Mouse (Mus musculus) frontal cortex, adult 2 months (tissue): ENCODE results near the gene Ankrd13d. TPM values are rescaled to one million over a fixed set of nuclear protein-coding genes. Genes with fewer than 3 reads are reported as not detected.
A peak's percentile ranks its signal among the peaks of the same experiment; 100 is the strongest.

Experiments used
- DNase-seq, 2 experiments: peaks; one replicate each; pipeline ENCODE4 v3.0.0; 2022; ENCODE audit warnings: low spot score in 1 of 2; ENCODE audit errors: extremely low spot score in 1 of 2
- polyA plus RNA-seq: library from polyadenylated mRNA; depleted of rRNA; stranded (reverse); fragments of >200 nt; gene quantifications from 2 replicates; pipeline ENCODE4 v1.2.3, GENCODE M21; 2012; rRNA removed

Gene Ankrd13d
- polyA plus RNA-seq: 73.1 and 77.0 TPM in 2 replicates

GRCm38 (mm10) chr19:4282898-4283553 lies at the start of gene Ankrd13d:
Gene Ankrd13d (minus strand): TSS chr19:4283137.
- DNase-seq: peak; percentile 90 to 94

- DNase-seq: peak; percentile 21 to 67
Observed at GRCm38 (mm10) chr19:4332653-4333052, 49.7 kb upstream of the Ankrd13d start.

DNA sequence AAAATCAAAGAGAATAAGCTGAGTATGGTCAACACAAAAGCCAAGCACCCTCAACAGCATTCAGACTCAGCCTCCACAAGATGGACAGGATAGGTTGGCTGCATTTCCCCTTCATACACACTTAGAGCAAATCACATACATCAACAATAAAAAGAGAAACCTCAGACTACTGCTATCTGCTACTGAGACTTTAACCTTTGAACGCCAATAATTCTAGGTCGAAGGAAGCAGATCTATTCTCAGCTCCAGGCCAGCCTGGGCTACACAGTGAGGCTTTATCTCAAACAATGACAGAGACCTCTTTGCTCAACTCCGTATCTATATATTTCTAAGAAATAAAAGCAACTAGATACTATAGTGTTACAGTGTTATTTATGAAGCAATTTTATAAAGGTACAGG lies 48.3 kb upstream of the Ankrd13d start:
- no peak for DNase-seq

DNA sequence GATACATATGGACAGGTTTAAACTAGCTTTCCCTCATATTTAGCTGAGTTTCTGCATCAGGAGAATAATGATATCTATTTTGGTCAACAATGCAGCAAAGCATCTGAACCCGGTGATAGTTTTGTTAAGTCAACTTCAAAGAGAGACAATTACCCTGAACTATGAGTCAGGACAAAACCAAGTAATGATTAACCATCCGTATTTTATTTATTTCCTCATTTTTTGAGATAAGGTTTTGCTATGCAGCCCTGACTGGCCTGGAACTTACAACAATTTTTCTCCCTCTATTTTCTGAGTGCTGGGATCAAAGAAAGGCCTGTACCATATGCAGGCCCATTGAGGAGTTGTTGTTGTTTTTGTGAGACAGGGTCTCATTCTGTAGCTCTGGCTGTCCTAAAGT lies 47.7 kb upstream of the Ankrd13d start:
- DNase-seq: no peak

GRCm38 (mm10) chr19:4328737-4329304 lies 45.9 kb upstream of the Ankrd13d start:
- no peak for DNase-seq

DNA sequence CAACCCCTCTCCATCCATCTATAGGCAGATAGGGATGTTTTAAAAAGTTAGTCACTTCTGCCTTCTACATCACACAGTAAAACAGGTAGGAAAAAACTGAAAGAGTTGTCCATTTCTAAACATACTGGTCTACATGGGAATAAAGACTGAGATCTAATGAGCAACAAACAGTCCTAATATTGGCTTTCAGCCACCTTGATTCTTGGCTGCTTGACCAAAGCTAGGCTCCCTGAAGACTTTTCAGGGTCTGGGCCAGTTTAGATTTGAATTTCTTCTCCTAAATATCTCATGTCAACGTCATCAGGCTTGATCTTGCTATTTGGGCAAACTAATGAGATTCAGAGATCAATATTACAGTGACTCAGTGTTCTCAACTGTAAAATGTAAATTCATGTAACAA lies 43.9 kb upstream of the Ankrd13d start:
- no peak for DNase-seq

- DNase-seq: no peak
Observed at GRCm38 (mm10) chr19:4326106-4326505, 43.2 kb upstream of the Ankrd13d start.

DNA sequence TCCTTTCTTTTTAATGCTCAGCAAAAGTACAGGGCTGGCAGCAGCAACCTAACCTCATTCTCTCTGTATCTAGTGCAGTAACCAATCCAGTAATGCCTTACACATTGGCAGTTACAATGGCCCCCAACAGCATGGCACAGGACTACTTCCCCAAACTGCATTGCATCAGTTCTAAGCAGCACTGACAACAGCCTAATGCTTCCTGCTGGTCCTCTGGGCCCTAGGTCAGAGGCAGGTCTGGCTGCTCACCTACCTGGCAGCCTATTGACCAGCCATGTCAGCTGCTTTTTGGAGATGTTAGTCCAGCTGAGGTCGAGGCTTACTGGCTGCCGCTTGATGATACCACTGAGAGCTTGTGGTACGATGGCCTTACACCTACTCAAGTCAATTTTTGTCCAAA lies 39.2 kb upstream of the Ankrd13d start:
- DNase-seq: no peak

GRCm38 (mm10) chr19:4321622-4322021 lies 38.7 kb upstream of the Ankrd13d start:
- no peak for DNase-seq

DNA sequence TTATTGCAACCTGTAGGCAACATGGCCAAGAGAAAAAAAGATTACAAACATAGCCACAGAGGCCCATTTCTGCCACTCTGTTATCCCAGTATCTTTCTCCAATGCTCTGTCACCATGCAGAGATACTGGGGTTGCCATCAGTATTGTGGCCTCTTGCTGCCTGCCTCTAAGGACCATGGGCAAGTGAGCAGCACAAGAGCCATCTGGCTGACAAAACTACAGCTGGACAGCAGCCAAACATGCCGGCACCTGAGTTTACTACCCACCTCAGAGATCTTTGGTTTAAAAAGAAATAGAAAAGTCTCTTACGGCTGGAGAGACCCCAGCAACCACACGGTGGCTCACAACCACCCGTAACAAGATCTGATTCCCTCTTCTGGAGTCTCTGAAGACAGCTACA lies 36.3 kb upstream of the Ankrd13d start:
- DNase-seq: no peak

DNA sequence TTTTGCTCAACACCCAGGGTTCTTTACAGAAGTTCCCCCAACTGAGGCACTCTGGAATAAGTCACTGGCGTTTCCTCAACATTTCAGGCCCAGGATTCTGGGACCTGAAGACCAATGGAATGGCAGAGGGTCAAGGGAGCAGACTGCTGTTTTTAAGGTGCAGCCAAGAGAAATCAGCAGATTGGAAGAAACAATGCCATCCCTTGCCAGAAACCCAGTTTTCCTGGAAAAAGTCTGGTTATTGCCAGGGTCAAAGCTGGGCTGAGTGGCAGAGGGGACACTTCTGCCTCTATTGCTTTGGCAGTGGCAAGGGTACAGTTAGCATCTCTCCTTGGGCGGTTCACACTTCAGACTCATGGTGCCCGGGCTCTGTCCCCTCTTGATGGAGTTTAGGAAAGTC lies 34.2 kb upstream of the Ankrd13d start:
- DNase-seq: no peak

DNA sequence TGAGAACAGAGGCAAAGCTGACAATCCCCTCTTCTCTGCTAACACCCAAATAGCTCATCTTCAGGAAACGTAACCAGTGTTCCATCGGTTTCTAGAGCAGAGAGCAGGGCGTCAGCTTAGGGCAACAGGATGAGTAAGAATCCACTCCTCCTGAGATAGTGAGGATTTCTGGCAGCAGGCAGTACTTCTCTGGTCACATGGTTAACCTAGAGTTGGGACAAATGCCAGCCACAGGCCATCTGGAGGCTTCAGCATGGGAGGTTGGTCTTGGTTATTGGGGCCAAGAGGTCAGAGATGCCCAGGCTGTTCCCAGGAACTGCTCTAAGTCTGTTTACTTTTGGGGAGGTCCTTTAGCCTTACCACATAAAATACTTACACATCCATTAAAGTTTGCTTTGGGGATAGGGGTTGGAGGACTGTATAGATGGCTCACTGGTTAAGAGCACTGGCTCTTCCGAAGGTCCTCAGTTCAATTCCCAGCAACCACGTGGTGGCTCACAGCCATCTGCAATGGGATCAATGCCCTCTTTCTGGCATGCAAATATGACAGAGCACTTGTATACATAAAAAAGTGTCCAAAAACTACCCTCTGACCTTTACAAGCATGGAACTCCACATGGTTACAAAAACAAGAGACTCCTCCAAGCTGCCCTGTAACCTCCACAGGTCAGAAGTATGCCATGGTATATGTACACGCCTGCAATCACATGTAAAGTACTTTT lies 32.4 kb upstream of the Ankrd13d start:
- no peak for DNase-seq

DNA sequence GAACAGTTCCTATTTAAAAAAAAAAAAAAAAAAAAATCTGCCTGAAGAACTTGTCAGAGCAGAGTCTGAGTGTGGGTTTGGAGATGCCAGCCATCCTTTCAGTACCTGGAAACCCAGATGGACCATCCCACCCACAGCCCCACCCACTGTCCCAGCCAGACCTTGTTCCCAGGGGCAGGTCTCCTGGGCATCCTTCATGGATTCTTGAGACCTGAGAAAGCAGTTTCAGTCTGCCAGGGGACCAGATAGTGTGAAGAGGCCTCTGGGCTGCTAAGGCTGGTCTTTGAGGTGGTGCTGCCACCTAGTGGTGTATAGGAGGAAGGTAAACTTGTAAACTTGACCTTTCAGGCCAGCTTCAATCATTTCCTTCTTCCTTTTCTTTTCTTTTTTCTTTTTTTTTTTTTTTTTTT lies 26.8 kb upstream of the Ankrd13d start:
- DNase-seq: peak in 1 of 2 experiments; percentile 73

DNA sequence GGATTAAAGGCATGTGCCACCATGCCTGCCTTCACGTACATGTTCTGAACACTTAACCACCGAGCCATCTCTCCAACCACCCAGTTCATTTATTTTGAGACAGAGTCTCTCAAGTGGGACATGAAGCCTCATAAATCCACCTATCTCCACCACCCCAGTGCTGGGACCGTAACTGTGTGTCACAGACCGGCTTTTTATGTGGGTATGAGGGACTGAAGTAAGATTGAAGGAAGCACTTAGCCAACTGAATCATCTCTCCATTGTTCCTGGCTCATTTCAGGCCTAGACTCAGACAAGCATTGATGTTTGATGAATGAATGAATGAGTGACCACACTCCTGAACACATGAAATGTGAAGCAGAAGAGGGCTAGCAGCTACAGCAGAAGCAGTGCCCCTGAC lies 26.4 kb upstream of the Ankrd13d start:
- no peak for DNase-seq

DNA sequence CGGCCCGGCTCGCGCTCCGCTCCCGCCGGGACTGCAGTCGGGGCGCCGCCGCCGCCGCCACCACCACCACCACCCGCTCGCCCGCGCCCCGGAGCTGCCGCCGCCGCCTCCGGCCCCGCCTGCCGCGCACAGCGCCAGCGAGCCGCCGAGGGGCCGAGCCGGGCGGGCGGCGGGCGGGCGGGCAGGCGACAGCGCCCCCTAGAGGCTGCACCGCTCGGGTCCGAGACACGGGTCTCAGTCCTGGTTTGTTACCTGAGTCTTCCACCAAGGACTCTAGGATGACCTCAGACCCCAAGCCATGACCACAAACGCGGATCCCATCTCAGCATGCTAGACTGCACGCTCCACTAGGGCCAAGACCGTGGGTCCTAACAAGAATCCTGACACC lies 23.2 kb upstream of the Ankrd13d start, which contains the start of gene Grk2:
Gene Grk2, minus strand, starts transcription at position 33 of the 388 bp plus-strand sequence.
- peak in 1 of 2 experiments; percentile 80 for DNase-seq

DNA sequence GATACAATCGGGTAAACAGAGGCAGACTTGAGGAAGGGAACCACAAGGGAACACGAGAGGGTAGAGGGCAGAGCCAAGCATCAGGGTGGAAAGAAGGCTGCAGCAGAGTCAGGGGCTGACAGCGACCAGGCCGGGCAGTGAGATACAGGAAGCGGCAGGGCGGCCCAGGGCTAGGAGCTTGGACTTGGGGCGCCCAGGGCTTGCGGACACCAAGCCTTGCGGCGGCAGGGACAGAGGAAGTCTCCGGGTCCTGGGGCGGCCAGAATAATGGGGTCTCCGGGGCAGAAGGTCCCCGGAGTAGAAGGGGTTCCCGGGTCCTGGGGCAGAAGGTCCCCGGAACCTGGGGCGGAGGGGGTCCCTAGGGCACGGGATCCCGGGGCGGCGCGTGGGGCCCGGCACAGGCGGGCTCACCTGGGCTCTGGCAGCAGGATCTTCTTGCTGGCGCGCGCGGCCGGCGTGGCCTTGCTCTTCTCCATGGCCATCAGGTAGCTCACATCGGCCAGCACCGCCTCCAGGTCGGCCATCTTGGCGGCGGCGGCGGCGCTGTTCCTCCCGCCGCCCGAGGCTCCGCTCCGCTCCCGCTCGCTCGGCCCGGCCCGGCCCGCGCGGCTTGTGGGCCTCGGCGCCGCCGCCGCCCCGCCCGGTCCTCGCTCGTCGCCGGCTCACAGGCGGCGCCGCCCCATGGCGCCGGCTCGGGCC lies 22.7 kb upstream of the Ankrd13d start:
- DNase-seq: no peak

DNA sequence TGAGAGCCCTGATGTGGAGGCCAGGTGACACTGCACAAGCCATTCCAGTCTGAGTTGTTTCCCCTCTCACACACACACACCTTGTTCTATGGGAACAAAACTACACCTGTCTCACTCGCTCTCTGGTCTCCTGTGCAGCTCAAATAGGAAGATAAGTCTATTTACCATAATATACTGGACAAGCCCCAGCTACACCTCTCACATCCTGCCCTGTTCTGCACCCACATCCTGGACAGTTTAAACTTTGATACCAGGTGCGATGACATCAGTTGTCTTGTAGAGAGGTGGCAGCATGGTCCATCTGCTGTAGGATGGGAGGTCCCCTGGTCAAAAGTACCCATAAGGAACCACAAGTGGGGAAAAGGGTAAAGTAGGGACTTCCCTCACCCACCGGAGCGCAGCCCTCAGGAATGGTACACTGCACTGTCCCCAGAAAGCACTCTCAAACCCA lies 22.0 kb upstream of the Ankrd13d start:
- DNase-seq: no peak

GRCm38 (mm10) chr19:4304251-4304821 lies 21.4 kb upstream of the Ankrd13d start:
- no peak for DNase-seq

DNA sequence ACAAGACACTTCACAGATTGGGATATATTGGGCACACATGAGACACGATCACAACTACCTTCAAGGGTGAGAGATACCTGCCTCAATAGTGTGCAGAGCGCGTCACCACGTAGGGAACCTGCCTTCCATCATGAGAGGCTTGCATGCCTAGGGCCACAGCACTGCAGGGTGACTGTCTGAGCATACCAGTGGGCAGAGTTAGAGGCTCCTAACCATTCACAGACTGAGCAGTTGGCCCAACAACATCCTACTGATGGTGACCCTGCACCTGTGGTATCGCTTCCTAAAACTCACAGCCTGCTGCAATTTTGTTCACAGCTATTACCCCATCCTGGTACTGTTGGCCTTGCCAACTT lies 20.7 kb upstream of the Ankrd13d start:
- no peak for DNase-seq

DNA sequence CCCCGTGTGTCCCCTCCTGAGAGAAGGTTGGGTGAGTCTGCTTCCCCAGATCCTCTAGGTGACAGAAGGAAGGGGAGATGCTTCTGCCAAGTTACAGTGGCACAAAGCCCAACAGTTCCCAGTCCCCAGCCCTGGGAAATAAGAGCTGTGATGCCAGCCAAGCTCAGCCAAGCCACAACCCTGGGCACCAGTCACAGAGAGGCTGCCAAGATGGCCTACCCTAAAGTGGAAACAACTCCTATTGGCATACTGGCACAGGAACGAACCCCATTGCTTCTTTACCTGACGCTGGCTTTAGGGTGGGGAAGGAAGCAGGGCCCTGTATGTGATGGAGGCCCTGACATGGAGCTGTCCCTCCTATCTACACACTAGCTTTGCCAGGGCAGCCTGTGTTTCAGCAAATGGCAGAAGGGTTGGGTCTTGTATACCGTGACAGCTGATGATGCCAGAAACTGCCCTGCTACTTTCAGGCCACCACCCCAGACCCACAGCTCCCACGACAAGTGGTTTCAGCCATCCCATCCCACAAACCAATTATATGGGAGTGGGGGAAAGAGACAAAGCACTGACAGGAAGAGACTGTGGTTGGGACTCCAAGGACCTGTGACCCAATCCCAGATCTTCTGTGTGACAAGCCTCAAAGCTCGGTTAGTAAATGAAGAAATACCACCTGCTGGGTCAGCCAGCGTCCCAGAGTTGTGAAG lies 20.2 kb upstream of the Ankrd13d start:
- peak in 1 of 2 experiments; percentile 61 for DNase-seq
